Mouse (Mus musculus) effector memory CD4-positive, alpha-beta T cell, adult 5 months (primary cell): ENCODE measurements around the gene Slc16a8. TPM values are rescaled to one million over a fixed set of nuclear protein-coding genes. Genes with fewer than 3 reads are reported as not detected.

Source experiments
- polyA plus RNA-seq: library from polyadenylated mRNA; unstranded; fragments of 100-300 nt; shearing (Covaris generic); gene quantifications from one replicate; pipeline ENCODE4 v1.2.1, GENCODE M21; 2017

Gene Slc16a8
- not detected for polyA plus RNA-seq

GRCm38 (mm10) chr15:79254661-79255060 lies at the start of gene Slc16a8:
TSS of gene Slc16a8 (minus strand) at chr15:79254761.

GRCm38 (mm10) chr15:79285399-79285798 lies 30.8 kb upstream of the Slc16a8 start, which contains the start of gene Baiap2l2:
TSS of gene Baiap2l2 (minus strand) at chr15:79285537.

GRCm38 (mm10) chr15:79229058-79229821 lies 25.3 kb downstream of the Slc16a8 start, which contains the start of the genes Pick1 and Gm49486:
TSS of gene Pick1 (plus strand) at chr15:79229173.
TSS of gene Gm49486 (plus strand) at chr15:79229391.

Other genes starting within 250 kb of the Slc16a8 start
- gene H1f0, start 226.3 kb downstream of the Slc16a8 start, polyA plus RNA-seq: 34.2 TPM
- not detected for gene Galr3, start 212.9 kb downstream of the Slc16a8 start, polyA plus RNA-seq
- 41.2 TPM for gene Ankrd54, start 191.9 kb downstream of the Slc16a8 start, polyA plus RNA-seq
- 99.7 TPM for gene Eif3l, start 179.6 kb downstream of the Slc16a8 start, polyA plus RNA-seq
- 30.7 TPM for gene Micall1, start 145.9 kb downstream of the Slc16a8 start, polyA plus RNA-seq
- 82.3 TPM for gene Polr2f, start 113.8 kb downstream of the Slc16a8 start, polyA plus RNA-seq
- 0.99 TPM for gene 1700088E04Rik, start 113.5 kb downstream of the Slc16a8 start, polyA plus RNA-seq
- 0.17 TPM for gene Sox10, start 89.5 kb downstream of the Slc16a8 start, polyA plus RNA-seq
- gene Pick1, start 25.6 kb downstream of the Slc16a8 start, polyA plus RNA-seq: 32.2 TPM
- gene Gm49486, start 25.4 kb downstream of the Slc16a8 start, polyA plus RNA-seq: not detected
- 1.4 TPM for gene Baiap2l2, start 30.8 kb upstream of the Slc16a8 start, polyA plus RNA-seq
- 15.6 TPM for gene Pla2g6, start 73.6 kb upstream of the Slc16a8 start, polyA plus RNA-seq
- gene Maff, start 91.9 kb upstream of the Slc16a8 start, polyA plus RNA-seq: 111 TPM
- 41.1 TPM for gene Tmem184b, start 148.8 kb upstream of the Slc16a8 start, polyA plus RNA-seq
- 92.8 TPM for gene Csnk1e, start 200.8 kb upstream of the Slc16a8 start, polyA plus RNA-seq